Mouse (Mus musculus): ENCODE results near the gene Pnp. TPM values are rescaled to one million over a fixed set of nuclear protein-coding genes. Genes with fewer than 3 reads are reported as not detected.

Gene Pnp
- polyA plus RNA-seq (2017; shearing (Covaris generic)): 40.7 TPM

DNA sequence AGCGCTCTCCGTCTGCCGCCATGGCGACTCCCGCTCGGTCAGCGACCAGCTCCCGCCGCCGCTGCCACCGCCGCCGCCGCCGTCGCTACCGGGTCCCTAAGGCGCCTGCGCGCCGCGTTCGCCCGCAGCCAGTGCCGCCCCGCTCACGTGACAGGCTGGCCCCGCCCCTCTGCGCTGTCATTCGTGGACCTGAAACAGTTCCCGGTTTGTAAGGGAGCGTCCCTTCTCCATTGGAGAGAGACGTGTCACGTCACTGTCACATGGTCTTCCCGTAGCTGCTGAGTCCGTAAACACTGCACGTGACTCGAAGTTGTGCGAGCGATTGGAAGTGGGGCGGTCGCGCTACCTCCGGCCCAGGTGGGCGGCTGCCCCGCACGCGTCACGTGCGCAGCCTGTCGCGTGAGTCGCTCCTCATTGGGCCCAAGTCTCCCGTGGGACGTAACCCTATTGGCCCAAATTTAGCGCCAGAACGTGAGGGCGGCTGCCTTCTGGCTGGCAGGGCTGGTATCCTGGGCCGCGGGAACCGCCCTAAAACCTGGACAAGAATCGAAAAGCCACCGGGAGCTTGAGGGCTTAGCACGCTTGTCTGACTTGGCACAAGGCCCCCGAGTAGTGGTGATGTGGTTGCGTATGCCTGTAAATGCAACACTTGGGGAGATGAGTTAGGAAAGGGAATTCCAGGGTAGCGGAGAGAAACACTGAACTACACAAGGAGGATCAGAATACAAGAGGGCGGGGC lies at the start of gene Pnp, which contains the start of gene Pip4p1:
TSS of gene Pnp (plus strand) at position 329 of the 739 bp plus-strand sequence.
TSS of gene Pip4p1 (minus strand) at position 103 of the 739 bp plus-strand sequence.

DNA sequence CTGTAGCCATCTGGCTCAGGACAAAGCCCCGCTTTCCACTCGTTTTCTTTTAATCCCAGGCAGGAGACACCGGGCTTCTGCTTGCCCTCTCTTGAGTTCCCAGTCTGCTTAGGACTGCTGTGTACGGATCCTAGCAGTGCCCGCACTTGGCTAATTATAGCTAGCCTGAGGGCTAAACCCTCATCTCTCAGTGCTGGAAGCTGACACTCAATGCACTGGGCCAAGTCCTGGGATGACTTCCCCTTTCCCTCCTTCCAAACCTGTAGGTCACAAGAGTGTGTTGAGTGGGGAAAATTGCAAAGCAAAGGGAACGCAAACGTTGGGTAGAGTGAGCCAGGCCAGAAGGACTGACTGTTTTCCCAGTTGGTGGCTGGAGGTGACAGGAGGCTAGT lies 33.5 kb upstream of the Pnp start, which contains the start of gene Klhl33:
TSS of gene Klhl33 (minus strand) at position 134 of the 392 bp plus-strand sequence.

GRCm38 (mm10) chr14:50924281-50925064 lies 6.4 kb upstream of the Pnp start, which contains the start of the genes Osgep and Apex1:
Gene Osgep (minus strand): TSS chr14:50924893.
Gene Apex1 (plus strand): TSS chr14:50924968.

DNA sequence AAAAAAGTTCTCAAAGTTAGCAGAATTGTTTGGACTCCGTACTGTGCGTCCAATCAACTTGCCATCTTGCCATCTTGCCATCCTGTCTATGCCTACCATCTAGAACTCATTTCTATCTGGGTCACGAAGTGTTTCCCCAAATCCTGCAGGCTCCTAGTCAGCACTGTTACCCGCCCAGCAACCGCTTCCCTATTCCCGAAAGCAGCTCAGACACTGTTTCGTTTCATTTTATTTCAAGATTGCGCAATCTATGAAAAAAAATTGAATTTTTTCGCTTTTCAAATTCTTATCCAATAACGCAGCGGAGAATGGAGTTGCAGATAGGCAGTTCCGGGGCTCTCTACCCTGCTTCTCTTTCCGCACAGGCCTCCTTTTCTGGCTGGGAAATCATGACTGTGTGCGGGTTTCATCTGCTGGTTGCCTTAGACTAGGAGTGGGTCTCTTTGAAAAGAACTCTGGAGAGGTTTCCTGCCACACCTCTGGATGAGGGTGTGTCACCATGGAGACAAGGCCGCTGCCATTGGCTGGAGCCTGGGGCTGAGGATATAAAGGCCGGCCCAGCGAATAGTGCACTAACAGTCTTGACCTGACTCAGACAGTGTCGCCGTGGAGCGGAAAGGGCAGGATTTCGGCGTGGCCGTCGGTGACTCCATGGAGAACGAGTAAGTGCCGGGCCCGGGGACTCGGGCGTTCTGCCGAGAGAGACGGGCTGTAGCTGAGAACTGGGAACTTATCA lies 13.2 kb downstream of the Pnp start, which contains the start of gene Gm49342:
TSS of gene Gm49342 (plus strand) at position 586 of the 736 bp plus-strand sequence.

GRCm38 (mm10) chr14:50955942-50956508 lies 25.1 kb downstream of the Pnp start, which contains the start of gene Pnp2:
Gene Pnp2 (plus strand): TSS chr14:50955992.

GRCm38 (mm10) chr14:51007152-51007801 lies 76.4 kb downstream of the Pnp start, which contains the start of gene Rnase10:
Gene Rnase10 (plus strand): TSS chr14:51007751.

Other genes with a start within 250 kb of the Pnp start
- gene Olfr747, start 237.9 kb upstream of the Pnp start, polyA plus RNA-seq (2017; shearing (Covaris generic)): not detected
- gene Olfr748, start 223.7 kb upstream of the Pnp start, polyA plus RNA-seq (2017; shearing (Covaris generic)): not detected
- not detected for gene Olfr749, start 186.0 kb upstream of the Pnp start, polyA plus RNA-seq (2017; shearing (Covaris generic))
- gene Ttc5, start 145.6 kb upstream of the Pnp start, polyA plus RNA-seq (2017; shearing (Covaris generic)): 65.3 TPM
- gene Ccnb1ip1, start 123.3 kb upstream of the Pnp start, polyA plus RNA-seq (2017; shearing (Covaris generic)): not detected
- gene Parp2, start 123.2 kb upstream of the Pnp start, polyA plus RNA-seq (2017; shearing (Covaris generic)): 62.2 TPM
- 14.5 TPM for gene Tep1, start 60.5 kb upstream of the Pnp start, polyA plus RNA-seq (2017; shearing (Covaris generic))
- 0.41 TPM for gene Klhl33, start 33.6 kb upstream of the Pnp start, polyA plus RNA-seq (2017; shearing (Covaris generic))
- gene Osgep, start 6.2 kb upstream of the Pnp start, polyA plus RNA-seq (2017; shearing (Covaris generic)): 83.6 TPM
- 33.1 TPM for gene Apex1, start 6.1 kb upstream of the Pnp start, polyA plus RNA-seq (2017; shearing (Covaris generic))
- 138 TPM for gene Pip4p1, start 226 bp upstream of the Pnp start, polyA plus RNA-seq (2017; shearing (Covaris generic))
- not detected for gene Gm49342, start 13.4 kb downstream of the Pnp start, polyA plus RNA-seq (2017; shearing (Covaris generic))
- gene Pnp2, start 24.9 kb downstream of the Pnp start, polyA plus RNA-seq (2017; shearing (Covaris generic)): not detected
- not detected for gene Rnase10, start 76.7 kb downstream of the Pnp start, polyA plus RNA-seq (2017; shearing (Covaris generic))
- gene Rnase9, start 110.8 kb downstream of the Pnp start, polyA plus RNA-seq (2017; shearing (Covaris generic)): 0.32 TPM
- gene Rnase11, start 119.1 kb downstream of the Pnp start, polyA plus RNA-seq (2017; shearing (Covaris generic)): not detected
- not detected for gene Rnase12, start 126.6 kb downstream of the Pnp start, polyA plus RNA-seq (2017; shearing (Covaris generic))
- gene Olfr750, start 143.4 kb downstream of the Pnp start, polyA plus RNA-seq (2017; shearing (Covaris generic)): not detected
- 8.5 TPM for gene Rnase4, start 160.0 kb downstream of the Pnp start, polyA plus RNA-seq (2017; shearing (Covaris generic))
- 3.5 TPM for gene Ang, start 160.1 kb downstream of the Pnp start, polyA plus RNA-seq (2017; shearing (Covaris generic))
- gene Eddm3b, start 183.3 kb downstream of the Pnp start, polyA plus RNA-seq (2017; shearing (Covaris generic)): not detected
- gene Rnase6, start 192.8 kb downstream of the Pnp start, polyA plus RNA-seq (2017; shearing (Covaris generic)): not detected
- not detected for gene Rnase1, start 215.7 kb downstream of the Pnp start, polyA plus RNA-seq (2017; shearing (Covaris generic))
- gene Rnase2b, start 231.2 kb downstream of the Pnp start, polyA plus RNA-seq (2017; shearing (Covaris generic)): not detected

Data from effector memory CD4-positive, alpha-beta T cell, adult 7 months (primary cell).